Mouse (Mus musculus) heart, postnatal 4 days (tissue): Measurements from ENCODE around the gene Nipsnap1. TPM values are rescaled to one million over a fixed set of nuclear protein-coding genes. Genes with fewer than 3 reads are reported as not detected.

ENCODE experiments used
- DNase-seq: peaks from one replicate; pipeline ENCODE4 v3.0.0; 2021
- microRNA-seq, 2 experiments: library from miRNA; unstranded; fragments of <30 nt; microRNA quantifications; one replicate each; pipeline ENCODE4 v1.2.0; 2021 to 2022
- total RNA-seq, 2 experiments: library from RNA; stranded (reverse); gene quantifications; 2 replicates each; pipeline ENCODE4 v1.2.3; 2021

The Nipsnap1 gene
- total RNA-seq, 2 experiments from 2014 or later = 4.4 to 7.0 TPM

DNA sequence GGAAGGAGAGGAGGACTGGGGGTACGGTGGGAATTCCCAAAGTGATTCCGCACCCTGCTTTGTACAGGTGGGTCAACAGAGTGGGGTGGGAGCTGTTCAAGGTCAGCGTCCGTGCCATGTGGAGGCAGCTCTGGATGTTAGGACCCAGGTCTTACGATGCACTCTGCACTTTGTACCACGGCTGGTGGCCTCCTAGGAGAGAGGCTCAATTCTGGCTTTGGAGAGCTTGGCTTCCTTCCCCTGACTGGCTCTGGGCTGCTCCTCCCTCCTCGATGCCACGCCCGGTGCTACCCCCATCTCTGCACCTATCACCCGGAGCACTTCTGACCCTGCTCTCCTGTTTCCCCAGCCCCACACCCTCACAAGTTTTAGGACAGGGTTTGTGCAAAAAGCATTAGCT lies 800 bp downstream of the Nipsnap1 start:
- no peak for DNase-seq

DNA sequence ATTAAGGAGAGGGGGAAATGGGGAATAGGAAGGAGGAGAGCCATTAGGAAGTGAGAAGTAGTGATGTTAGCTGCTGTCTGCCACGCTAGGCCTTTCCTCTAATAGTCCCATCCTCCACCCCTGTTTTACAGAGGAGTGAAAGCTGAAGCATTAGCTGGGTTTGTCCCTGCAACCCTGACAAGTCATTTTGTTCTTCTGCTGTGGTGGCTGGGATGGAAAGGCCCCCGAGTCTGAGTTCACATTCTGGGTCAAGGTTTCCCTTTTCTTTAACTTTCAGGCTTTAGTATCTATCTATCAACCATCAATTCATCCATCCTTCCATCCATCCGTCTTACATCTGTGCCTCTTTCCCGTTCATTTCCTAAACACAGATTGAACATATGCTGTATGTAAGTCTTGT lies 7.3 kb downstream of the Nipsnap1 start:
- DNase-seq = no peak

DNA sequence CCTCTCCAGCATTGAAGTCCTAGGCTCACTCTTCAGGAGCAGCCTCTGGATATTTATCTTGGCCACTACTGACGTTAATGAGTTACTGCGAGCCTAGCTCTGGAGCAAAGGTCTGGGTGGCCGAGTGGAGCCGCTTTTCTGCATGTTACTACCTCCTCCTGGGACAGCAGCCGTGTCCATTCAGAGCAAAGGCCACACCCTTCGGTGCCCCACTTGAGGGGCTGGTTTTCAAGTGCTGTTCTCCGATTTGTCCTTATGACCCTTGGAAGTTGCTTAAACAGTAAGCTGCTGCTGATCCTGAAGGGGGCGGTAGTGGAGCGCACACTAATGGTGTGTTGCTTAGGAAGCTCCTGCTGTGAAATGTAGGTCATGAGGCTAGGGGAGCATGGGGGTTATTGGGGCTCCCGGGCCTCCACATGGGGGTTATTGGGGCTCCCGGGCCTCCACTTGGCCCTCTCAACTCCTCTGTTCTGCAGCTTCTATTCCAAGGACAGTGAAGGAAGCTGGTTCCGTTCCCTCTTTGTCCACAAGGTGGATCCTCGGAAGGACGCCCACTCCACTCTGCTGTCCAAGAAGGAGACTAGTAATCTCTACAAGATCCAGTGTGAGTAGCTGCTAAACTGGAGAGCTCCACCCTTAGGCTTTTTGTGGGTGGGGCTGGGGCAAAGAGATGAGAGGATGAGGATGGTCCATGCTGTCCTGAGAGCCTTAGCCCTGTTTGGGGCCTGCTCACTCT lies 9.3 kb downstream of the Nipsnap1 start:
- peak; percentile 48 for DNase-seq

DNA sequence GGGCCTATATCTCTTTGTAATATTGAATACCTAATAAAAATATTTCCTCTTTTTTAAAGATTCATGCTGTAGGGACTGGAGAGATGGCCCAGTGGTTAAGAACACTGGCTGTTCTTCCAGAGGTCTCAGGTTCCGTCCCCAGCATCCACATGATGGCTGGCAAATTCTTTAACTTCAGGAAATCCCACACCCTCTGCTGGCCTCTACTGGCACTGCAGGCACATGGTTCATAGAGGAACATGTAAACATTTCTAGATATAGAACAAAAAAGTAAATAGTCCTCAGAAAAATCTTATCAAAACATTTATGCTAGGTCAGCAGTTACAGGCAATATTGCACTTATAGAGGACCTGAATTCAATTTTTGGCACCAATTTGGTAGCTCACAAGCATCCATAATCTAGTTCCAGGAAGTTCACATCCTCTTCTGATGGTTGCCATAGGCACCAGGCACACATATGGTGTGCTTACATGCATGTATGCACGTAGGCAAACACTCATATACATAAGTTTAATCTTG lies 11.7 kb downstream of the Nipsnap1 start:
- DNase-seq = peak; percentile 52

DNA sequence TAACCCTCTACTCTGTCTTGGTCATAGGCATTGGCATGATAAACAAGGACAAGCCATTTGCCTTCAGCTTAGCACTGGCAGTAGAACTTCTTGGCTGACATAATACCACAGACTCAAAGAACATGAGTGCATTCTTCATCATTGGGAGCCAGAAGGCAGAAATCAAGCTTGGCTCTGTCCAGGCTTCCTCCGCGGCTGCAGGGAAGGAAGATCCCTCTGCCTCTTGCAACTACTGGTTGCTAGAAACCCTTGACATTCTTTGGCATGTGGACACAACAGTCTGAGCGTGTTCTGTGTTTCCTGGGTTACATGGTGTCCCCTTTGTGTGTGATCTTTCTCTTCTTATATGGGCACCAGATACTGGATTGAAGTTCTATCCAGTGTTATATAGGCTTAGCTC lies 13.2 kb downstream of the Nipsnap1 start:
- no peak for DNase-seq

DNA sequence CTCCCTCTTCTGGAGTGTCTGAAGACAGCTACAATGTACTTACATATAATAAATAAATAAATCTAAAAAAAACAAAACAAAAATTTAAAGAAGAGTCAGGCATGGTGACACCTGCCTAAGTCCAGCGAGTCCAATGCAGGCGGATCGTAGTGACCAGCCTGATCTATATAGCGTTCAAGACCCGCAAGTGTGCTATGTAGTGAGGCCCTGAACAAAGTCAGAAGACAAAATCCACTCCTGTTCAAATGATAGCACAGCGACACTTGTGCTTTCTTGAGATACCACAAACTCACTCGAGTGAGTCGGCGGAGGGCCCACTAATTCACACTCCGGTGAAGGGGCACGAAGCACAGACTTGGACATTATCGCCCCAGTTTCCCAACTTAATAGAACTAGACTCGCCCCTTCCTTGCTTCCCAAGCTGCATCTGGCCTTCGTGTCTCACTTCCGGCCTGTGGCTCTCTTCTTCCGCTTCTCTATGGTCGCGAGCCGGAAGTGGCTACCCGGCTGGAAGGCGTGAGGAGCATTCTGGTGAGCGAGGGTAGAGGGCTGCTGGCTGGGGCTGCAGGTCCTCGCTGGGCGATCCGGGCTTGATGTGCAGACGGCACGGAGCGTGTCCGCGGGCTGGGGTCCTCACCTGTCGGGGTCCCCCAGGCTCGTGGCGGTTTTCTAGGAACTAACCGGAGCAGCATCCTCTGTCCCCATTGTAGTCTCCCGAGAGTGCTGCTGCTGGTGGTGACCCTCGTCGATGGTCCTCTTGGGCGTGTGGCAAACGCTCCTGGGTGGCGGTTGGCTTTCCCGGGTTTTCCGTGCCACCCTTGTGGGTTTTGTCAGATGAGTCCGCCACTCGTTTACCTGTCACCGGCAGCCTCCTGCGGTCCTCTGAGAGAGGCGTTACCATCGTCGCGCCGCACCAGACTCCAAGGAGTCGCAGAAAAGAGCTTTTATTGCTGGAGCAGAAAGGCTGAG lies 21.4 kb downstream of the Nipsnap1 start, which contains the start of gene Thoc5:
Thoc5 (plus strand) TSS at position 473 of the 969 bp plus-strand sequence.
- DNase-seq = peak; percentile 81

DNA sequence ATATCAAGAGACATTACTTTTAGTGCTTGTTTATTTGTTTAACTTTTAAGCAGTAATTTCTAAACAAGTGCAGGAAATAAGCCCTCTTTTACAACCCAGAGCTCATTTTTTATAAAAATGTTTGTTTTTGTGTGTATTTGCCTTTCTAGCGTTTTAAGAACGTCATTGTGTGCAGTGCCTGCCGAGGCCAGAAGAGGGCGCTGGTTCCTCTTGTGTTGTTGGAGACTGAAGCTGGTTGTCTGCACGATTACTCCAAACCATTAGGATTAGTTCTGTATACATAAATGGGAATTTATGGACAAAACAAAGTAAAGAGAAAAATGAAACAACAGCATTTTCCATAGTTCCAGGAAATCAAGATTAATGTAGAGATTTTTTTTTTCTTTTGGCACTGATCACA lies 26.7 kb downstream of the Nipsnap1 start:
- no peak for DNase-seq

DNA sequence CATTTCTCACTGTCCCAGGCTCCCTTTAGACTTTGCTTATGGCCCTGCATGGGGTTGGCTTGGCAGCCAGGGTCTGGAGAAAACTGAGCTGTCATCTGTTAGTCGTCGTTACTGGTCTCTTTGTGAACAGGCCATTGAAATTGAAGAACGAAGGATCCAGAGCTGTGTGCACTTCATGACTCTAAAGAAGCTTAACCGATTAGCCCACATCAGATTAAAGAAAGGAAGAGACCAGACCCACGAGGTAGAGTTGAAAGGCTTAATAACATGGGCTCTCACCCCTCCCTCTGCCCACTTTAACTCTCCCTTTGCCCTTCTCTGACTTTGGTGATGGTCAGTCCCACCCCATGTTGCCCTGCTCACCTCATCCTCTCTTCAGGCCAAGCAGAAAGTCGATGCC lies 28.2 kb downstream of the Nipsnap1 start:
- no peak for DNase-seq

DNA sequence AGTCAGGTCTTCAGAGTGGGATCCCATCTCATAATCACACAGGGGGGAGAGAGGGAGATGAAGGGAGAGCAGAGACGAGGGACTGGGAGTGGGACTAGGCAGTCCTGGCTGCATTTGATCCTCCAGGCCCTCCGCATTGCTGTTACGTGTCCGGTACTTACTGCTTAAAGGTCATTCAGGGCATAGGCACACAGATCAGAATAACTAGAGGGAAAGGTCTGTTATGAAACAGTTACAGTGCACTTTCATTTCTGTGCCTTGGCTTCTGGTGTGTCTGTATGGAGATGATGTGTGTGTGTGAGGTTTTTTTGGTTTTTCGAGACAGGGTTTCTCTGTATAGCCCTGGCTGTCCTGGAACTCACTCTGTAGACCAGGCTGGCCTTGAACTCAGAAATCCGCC lies 32.5 kb downstream of the Nipsnap1 start:
- DNase-seq = no peak

DNA sequence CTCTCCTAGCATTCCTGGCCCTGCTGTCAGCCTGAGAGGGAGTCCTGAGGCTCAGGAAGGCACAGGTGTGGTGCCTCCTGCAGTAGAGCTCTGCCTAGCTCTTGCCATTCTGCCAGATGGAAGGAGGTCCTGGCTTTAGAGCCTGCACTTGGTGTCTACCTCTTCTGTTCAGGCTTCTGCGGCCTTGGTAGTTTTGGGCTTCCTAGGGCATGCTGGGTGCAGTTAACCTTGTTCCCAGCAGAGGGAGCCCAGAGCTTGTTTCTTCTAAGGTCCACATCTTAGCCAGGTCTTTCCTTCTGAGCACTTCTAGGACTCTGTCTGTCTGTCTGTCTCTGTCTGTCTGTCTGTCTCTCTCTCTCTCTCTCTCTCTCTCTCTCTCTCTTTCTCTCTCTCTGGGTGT lies 42.3 kb downstream of the Nipsnap1 start:
- peak; percentile 65 for DNase-seq

DNA sequence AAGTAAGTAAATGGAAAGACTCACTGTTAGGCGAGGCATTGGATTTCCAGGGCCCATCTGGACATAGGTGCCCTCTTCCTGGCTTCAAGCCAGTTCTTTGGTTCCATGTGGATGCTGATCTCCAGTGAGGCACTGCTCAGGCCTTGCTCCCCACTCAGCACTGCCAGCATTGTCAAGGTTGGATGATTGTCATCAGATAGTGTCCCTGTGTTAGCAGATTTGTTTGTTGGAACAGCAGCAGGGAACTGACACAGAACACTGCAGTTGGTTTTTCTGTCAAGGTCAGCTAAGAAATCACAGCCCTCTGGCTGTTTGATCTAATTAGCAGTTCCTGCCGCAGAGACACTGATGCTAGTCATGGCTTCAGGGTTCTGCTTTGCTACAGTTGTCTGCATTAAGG lies 47.5 kb downstream of the Nipsnap1 start:
- DNase-seq = no peak

DNA sequence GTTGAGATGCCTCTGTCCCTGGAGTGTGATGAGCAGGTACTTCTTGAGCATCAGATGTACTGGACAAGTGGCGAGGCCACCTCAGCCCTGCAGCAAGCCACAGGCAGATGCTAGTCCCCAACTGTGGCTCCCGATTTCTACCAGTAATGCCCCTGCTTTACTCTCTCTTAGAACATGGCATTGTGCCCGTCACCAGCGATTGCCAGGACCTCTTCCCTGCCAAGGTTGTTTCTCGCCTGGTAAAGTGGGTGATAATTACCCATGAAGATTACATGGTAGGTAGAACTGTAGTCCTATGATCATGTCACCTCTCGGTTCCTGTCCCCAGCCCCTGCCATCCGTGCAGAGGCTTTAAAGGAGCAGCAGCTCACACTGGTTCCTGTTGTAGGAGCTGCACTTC lies 48.0 kb downstream of the Nipsnap1 start:
- peak; percentile 14 for DNase-seq

DNA sequence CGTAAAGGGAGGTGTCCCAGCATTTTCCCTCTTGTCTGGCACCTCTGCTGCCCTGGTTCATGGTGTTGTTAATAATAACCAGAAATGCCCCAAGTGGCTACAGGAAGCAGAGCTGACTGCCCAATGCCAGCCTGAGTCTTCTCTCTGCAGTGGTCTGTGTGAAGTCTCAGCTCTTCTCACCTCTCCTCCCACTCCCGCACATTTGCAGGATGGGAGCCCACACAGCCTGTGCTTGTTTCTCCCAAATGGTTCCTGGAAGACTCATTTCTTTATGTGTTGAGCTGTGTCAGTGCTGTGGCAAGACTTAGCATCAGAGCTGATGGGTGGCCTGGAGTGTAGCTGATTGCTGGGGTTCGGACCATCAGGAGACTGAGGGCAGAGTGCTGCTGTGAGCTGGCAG lies 53.5 kb downstream of the Nipsnap1 start:
- DNase-seq = no peak

DNA sequence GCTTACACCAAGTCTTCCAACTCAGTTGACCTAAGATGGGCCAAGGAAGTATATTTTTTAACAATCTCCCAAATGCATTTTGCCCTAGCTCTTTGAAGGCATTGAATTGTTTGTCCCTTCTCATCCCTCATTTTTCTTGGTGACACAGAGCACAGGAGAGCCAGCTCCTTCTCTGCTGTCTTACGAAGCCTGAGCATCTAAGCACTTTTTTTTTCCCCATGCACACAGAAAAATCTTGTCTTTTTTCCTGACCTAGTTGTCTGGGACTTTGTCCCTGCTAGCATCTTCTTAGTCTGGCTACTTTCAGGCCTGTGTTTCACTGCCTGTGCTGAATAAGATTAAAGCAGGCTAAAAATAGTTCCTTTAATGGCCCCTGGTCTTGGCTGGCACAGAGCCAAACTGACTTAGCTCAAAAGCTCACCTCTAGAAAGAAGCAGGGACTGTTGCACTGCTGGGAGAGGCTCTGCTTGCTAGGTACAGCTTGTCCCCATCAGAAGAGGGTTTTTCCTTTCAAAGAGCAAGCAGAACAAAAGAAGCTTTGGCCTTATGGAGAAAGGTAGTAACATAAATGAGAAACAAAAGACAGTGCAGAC lies 57.4 kb downstream of the Nipsnap1 start:
- DNase-seq = peak; percentile 74

DNA sequence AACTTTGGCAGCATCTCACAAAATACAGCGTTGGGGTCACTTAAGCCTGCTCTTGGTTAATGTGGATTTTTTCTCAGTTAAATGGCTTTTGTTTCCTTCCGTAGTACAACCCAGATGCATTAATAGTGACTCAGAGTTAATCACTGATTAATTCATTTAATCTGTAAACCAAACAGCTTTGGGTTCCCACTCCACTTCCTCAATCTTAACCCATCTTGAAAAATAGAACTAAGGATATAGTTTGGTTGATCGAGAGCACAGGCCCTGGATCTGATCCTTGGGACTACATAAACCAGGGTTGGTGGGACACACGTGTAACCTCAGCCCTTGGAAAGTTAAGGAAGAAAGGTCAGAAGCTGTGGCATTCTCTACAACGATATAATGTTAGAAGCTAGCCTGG lies 62.5 kb downstream of the Nipsnap1 start:
- DNase-seq = no peak

Small RNAs within 50 kb of the gene (microRNA-seq; reads per million reads assigned to microRNA genes)
- gene Mir6918 = 0 to 0.20 reads per million in 2 experiments

Other genes starting within 250 kb of the Nipsnap1 start
- 10 to 100 TPM; 17.0 to 18.3 TPM for gene Ascc2, start 236.2 kb upstream of the Nipsnap1 start, total RNA-seq
- gene Uqcr10, start 169.6 kb upstream of the Nipsnap1 start, total RNA-seq = 1,000 to 10,000 TPM; 1,138 to 1,323 TPM
- 10 to 100 TPM; 22.1 to 23.4 TPM for gene Zmat5, start 169.3 kb upstream of the Nipsnap1 start, total RNA-seq
- not detected for gene Cabp7, start 127.2 kb upstream of the Nipsnap1 start, total RNA-seq
- 100 to 1,000 TPM; 101 to 103 TPM for gene Nf2, start 24.4 kb upstream of the Nipsnap1 start, total RNA-seq
- gene Thoc5, start 21.4 kb downstream of the Nipsnap1 start, total RNA-seq = 10 to 100 TPM; 22.4 to 23.8 TPM
- not detected for gene Nefh, start 74.1 kb downstream of the Nipsnap1 start, total RNA-seq
- gene Ap1b1, start 112.9 kb downstream of the Nipsnap1 start, total RNA-seq = 10 to 100 TPM; 45.6 to 45.7 TPM
- 1 to 10 TPM in 1 of 2 experiments, under 1 TPM in 1; 0.41 to 1.0 TPM for gene Rasl10a, start 184.2 kb downstream of the Nipsnap1 start, total RNA-seq
- gene Gas2l1, start 191.4 kb downstream of the Nipsnap1 start, total RNA-seq = 10 to 100 TPM; 20.3 to 22.1 TPM
- 10 to 100 TPM; 19.4 to 20.6 TPM for gene Rhbdd3, start 225.0 kb downstream of the Nipsnap1 start, total RNA-seq
- 100 to 1,000 TPM; 247 to 254 TPM for gene Ewsr1, start 225.3 kb downstream of the Nipsnap1 start, total RNA-seq